8 mouse cellular contexts compared by ENCODE assay signal in genomic region chr1:97660687-97661405, GRCm38 (mm10). TPM values are rescaled to one million over a fixed set of nuclear protein-coding genes. Genes with fewer than 3 reads are reported as not detected.
DNase-seq lines count a peak whose midpoint lies in the region; ATAC-seq and TF ChIP-seq lines count a peak whose summit lies in the region.

No protein-coding gene starts in this region.

- TF ChIP-seq CTCF in C2C12 (IDR thresholded peaks at IDR 0.05; ENCODE audit: control insufficient read depth, insufficient read depth, insufficient read length): no peak
- TF ChIP-seq CTCF in bone marrow, adult 2 months (IDR thresholded peaks at IDR 0.05; ENCODE audit: control insufficient read depth, insufficient read depth, low read length): peak; percentile 26; the same call in 1 of the 2 replicates

- TF ChIP-seq POLR2A in bone marrow, adult 2 months (IDR thresholded peaks at IDR 0.05; ENCODE audit: borderline replicate concordance, control insufficient read depth, low read depth, low read length): peak; percentile 69; the same call in 1 of the 2 replicates

- H3K79me3 ChIP-seq in C2C12 (ENCODE audit: low read depth): peaks cover 47% of the 10 kb centered on the region

- H3K9me3 ChIP-seq in embryonic facial prominence, embryonic 15.5 days (replicated peaks): no peaks in the 10 kb centered on the region
- H3K9me3 ChIP-seq in heart, embryonic 10.5 days: no peaks in the 10 kb centered on the region
- H3K9me3 ChIP-seq in kidney, embryonic 15.5 days (replicated peaks): no peaks in the 10 kb centered on the region
- H3K9me3 ChIP-seq in liver, embryonic 12.5 days (replicated peaks): no peaks in the 10 kb centered on the region
- H3K9me3 ChIP-seq in stomach, embryonic 16.5 days (replicated peaks; ENCODE audit: control insufficient read depth, low read length): no peaks in the 10 kb centered on the region

- peak overlapping the region; percentile 99 for H3K27ac ChIP-seq in bone marrow, adult 2 months (ENCODE audit: control insufficient read depth, insufficient read depth, low read depth, low read length, poor library complexity)
- H3K27ac ChIP-seq in embryonic facial prominence, embryonic 15.5 days (replicated peaks): peak overlapping the region; percentile 90
- peak overlapping the region; percentile 91 for H3K27ac ChIP-seq in heart, embryonic 10.5 days
- H3K27ac ChIP-seq in kidney, embryonic 15.5 days: peak overlapping the region; percentile 92
- H3K27ac ChIP-seq in liver, embryonic 12.5 days: peak overlapping the region; percentile 97
- peak overlapping the region; percentile 78 for H3K27ac ChIP-seq in stomach, embryonic 16.5 days (ENCODE audit: low read length)

- H3K4me1 ChIP-seq in bone marrow, adult 2 months (ENCODE audit: control insufficient read depth, insufficient read depth, low read length): peaks cover 1% of the 10 kb centered on the region
- H3K4me1 ChIP-seq in embryonic facial prominence, embryonic 15.5 days: peaks cover 10% of the 10 kb centered on the region; the same call in 1 of the 2 replicates
- no peaks in the 10 kb centered on the region for H3K4me1 ChIP-seq in heart, embryonic 10.5 days
- H3K4me1 ChIP-seq in kidney, embryonic 15.5 days: peaks cover 33% of the 10 kb centered on the region
- H3K4me1 ChIP-seq in liver, embryonic 12.5 days: peaks cover 47% of the 10 kb centered on the region
- H3K4me1 ChIP-seq in stomach, embryonic 16.5 days (ENCODE audit: control insufficient read depth, insufficient read depth, low read length): peaks cover 8% of the 10 kb centered on the region; the same call in 1 of the 2 replicates

- WGBS in bone marrow, adult 2 months: under 1% methylated on average over 93 of the region's 93 CpGs
- under 1% methylated on average over 82 of the region's 93 CpGs for WGBS in embryonic facial prominence, embryonic 15.5 days
- WGBS in heart, embryonic 10.5 days: 0% methylated on average over 75 of the region's 93 CpGs
- WGBS in kidney, embryonic 15.5 days: under 1% methylated on average over 89 of the region's 93 CpGs
- under 1% methylated on average over 93 of the region's 93 CpGs for WGBS in liver, embryonic 12.5 days (ENCODE audit: insufficient replicate concordance)
- under 1% methylated on average over 86 of the region's 93 CpGs for WGBS in stomach, embryonic 16.5 days

- H3K9ac ChIP-seq in embryonic facial prominence, embryonic 15.5 days: peak overlapping the region; percentile 52
- peak overlapping the region; percentile 75 for H3K9ac ChIP-seq in kidney, embryonic 15.5 days
- H3K9ac ChIP-seq in liver, embryonic 12.5 days: peak overlapping the region; percentile 96
- H3K9ac ChIP-seq in stomach, embryonic 16.5 days (ENCODE audit: low read length): peak overlapping the region; percentile 85

- ATAC-seq in embryonic facial prominence, embryonic 15.5 days (ENCODE audit: insufficient number of reproducible peaks, low FRiP score, low TSS enrichment, low read depth): peak; percentile 52
- ATAC-seq in kidney, embryonic 15.5 days (replicated peaks; ENCODE audit: low FRiP score): peak; percentile 66
- peak; percentile 91 for ATAC-seq in liver, embryonic 12.5 days
- peak; percentile 65 for ATAC-seq in stomach, embryonic 16.5 days (ENCODE audit: insufficient read depth, low FRiP score)

- no peaks in the 10 kb centered on the region for H3K36me3 ChIP-seq in C2C12 (ENCODE audit: control insufficient read depth, insufficient read depth)
- no peaks in the 10 kb centered on the region for H3K36me3 ChIP-seq in embryonic facial prominence, embryonic 15.5 days
- H3K36me3 ChIP-seq in heart, embryonic 10.5 days: no peaks in the 10 kb centered on the region
- no peaks in the 10 kb centered on the region for H3K36me3 ChIP-seq in kidney, embryonic 15.5 days
- H3K36me3 ChIP-seq in liver, embryonic 12.5 days: peaks cover 3% of the 10 kb centered on the region; the same call in 1 of the 2 replicates
- no peaks in the 10 kb centered on the region for H3K36me3 ChIP-seq in stomach, embryonic 16.5 days (ENCODE audit: control insufficient read depth, insufficient read depth, low read length)

- H3K4me3 ChIP-seq in C2C12 (ENCODE audit: insufficient read depth, poor library complexity, severe bottlenecking): peak overlapping the region; percentile 60
- H3K4me3 ChIP-seq in bone marrow, adult 2 months (replicated peaks; ENCODE audit: control insufficient read depth, low read depth, low read length): peak overlapping the region; percentile 97
- H3K4me3 ChIP-seq in embryonic facial prominence, embryonic 15.5 days (replicated peaks): peak overlapping the region; percentile 80
- peak overlapping the region; percentile 94 for H3K4me3 ChIP-seq in heart, embryonic 10.5 days
- H3K4me3 ChIP-seq in kidney, embryonic 15.5 days (replicated peaks): peak overlapping the region; percentile 92
- peak overlapping the region; percentile 94 for H3K4me3 ChIP-seq in liver, embryonic 12.5 days
- peak overlapping the region; percentile 94 for H3K4me3 ChIP-seq in stomach, embryonic 16.5 days (replicated peaks; ENCODE audit: low read length)

- H3ac ChIP-seq in C2C12 (ENCODE audit: control insufficient read depth, insufficient read length, low read depth): peak overlapping the region; percentile 82

- peak overlapping the region; percentile 66 for H3K4me2 ChIP-seq in embryonic facial prominence, embryonic 15.5 days (replicated peaks)
- peak overlapping the region; percentile 93 for H3K4me2 ChIP-seq in kidney, embryonic 15.5 days
- H3K4me2 ChIP-seq in liver, embryonic 12.5 days: peak overlapping the region; percentile 89
- H3K4me2 ChIP-seq in stomach, embryonic 16.5 days (ENCODE audit: low read depth, low read length): peak overlapping the region; percentile 90

- no peaks in the 10 kb centered on the region for H3K27me3 ChIP-seq in C2C12 (ENCODE audit: control insufficient read depth, insufficient read depth, insufficient read length)
- no peaks in the 10 kb centered on the region for H3K27me3 ChIP-seq in embryonic facial prominence, embryonic 15.5 days
- no peaks in the 10 kb centered on the region for H3K27me3 ChIP-seq in heart, embryonic 10.5 days (ENCODE audit: insufficient read depth, poor library complexity, severe bottlenecking)
- H3K27me3 ChIP-seq in kidney, embryonic 15.5 days: no peaks in the 10 kb centered on the region
- peaks cover 4% of the 10 kb centered on the region; the same call in 1 of the 2 replicates for H3K27me3 ChIP-seq in liver, embryonic 12.5 days (replicated peaks)
- H3K27me3 ChIP-seq in stomach, embryonic 16.5 days (ENCODE audit: control insufficient read depth, insufficient read depth, low read length): no peaks in the 10 kb centered on the region

- peaks cover 51% of the 10 kb centered on the region for H3K79me2 ChIP-seq in C2C12 (ENCODE audit: control insufficient read depth, insufficient read depth)

- peak; percentile 91 for DNase-seq in heart, embryonic 10.5 days (ENCODE audit: low spot score)
- DNase-seq in neural tube, embryonic 10.5 days (ENCODE audit: extremely low spot score, low spot score): peak; percentile 81

TF ChIP-seq in C2C12, 6 proteins besides CTCF, POLR2A, EP300 and RAD21:
- TF ChIP-seq CEBPB (IDR thresholded peaks at IDR 0.05; ENCODE audit: low read depth) (no peak), USF1 (IDR thresholded peaks at IDR 0.05; ENCODE audit: low read depth) (no peak), MAX (IDR thresholded peaks at IDR 0.05) (peak; percentile 62)

RNA-seq across cellular contexts. Expression of gene D1Ertd622e, which starts 1.0 kb away (rescaled TPM):
- polyA plus RNA-seq in C2C12 (2012; fragmentation: generic; extraction: Trizol): 22.5 TPM
- 17.1 and 25.1 TPM in 2 replicates for polyA plus RNA-seq in bone marrow, adult 2 months (2011; ENCODE audit: insufficient read depth, insufficient read length, low replicate concordance, missing spikeins)
- 18.7 and 20.2 TPM in 2 replicates for polyA plus RNA-seq in embryonic facial prominence, embryonic 15.5 days (2015; fragmentation: Nextera tagmentation; extraction: Ambion mirVana)
- 9.3 and 12.1 TPM in 2 replicates for polyA plus RNA-seq in heart, embryonic 10.5 days (2016; fragmentation: Nextera tagmentation; extraction: Ambion mirVana)
- 23.2 and 25.7 TPM in 2 replicates for polyA plus RNA-seq in kidney, embryonic 15.5 days (2015; fragmentation: Nextera tagmentation; extraction: Ambion mirVana)
- 41.7 and 42.4 TPM in 2 replicates for polyA plus RNA-seq in liver, embryonic 12.5 days (2016; fragmentation: Nextera tagmentation; extraction: Ambion mirVana)
- polyA plus RNA-seq in stomach, embryonic 16.5 days (2015; fragmentation: Nextera tagmentation; extraction: Ambion mirVana): 20.4 and 22.0 TPM in 2 replicates

Comparison
In these comparisons a context has a peak if more than half of its experiments do, and no peak if none do; other contexts are left out.
1. Peak in every context shown above with its lines: DNase-seq, ATAC-seq, H3K4me3 ChIP-seq and H3K27ac ChIP-seq.